Mouse (Mus musculus) bone marrow, adult 2 months (tissue): ENCODE results near the gene Togaram1.

Source experiments
- CTCF ChIP-seq: fragments of 200-500 bp; IDR thresholded peaks from 2 replicates; pipeline ENCODE4 v1.5.1; 2011; ENCODE audit warnings: low read length, control low read depth; ENCODE audit not compliant: control insufficient read depth, insufficient read depth
- POLR2A ChIP-seq: fragments of 200-500 bp; IDR thresholded peaks from 2 replicates; pipeline ENCODE4 v1.6.1; 2011; ENCODE audit warnings: low read depth, mild to moderate bottlenecking, control low read depth, low read length, borderline replicate concordance; ENCODE audit not compliant: control insufficient read depth

DNA sequence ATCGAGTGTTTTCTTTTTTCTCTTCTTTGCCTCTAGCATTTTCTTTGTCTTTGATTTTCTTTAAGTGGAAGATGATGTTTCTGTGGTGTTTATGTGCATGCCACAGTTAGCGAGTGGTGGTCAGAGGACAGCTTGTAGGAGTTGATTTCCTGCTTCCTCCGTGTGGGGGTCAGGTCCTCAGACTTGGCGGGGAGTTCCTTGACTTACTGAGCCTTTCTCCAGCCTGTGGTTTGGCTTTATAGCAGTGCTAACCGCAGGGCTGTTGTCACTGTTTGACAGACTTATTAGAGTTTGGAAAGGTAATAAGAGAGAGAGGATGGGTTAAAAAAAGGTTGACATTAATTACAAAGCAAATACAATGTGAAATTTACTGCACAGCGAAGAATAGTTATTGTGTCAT is 10.0 kb downstream of the Togaram1 start:
- no peak for TF ChIP-seq POLR2A
- TF ChIP-seq CTCF = no peak
